In genomic region chr5:135657128-135657527, GRCm38 (mm10) we compare ENCODE assay signal across 13 mouse cellular contexts.
"Had no signal": no experiment of that assay in that cellular context is flagged by ENCODE, and none has a peak within 500 bp of the region (broad histone marks: within the 10 kb centered on the region; RNA-seq: fewer than 3 reads in every experiment).

No protein-coding gene starts in this region.

- H3K27ac ChIP-seq: kidney, embryonic 15.5 days; limb, embryonic 15.5 days; midbrain, embryonic 15.5 days; neural tube, embryonic 12.5 days; stomach, postnatal 0 days had no signal

- H3K4me3 ChIP-seq: kidney, embryonic 15.5 days; limb, embryonic 15.5 days; midbrain, embryonic 15.5 days; neural tube, embryonic 12.5 days had no signal

- ATAC-seq: midbrain, embryonic 15.5 days had no signal

- DNase-seq: kidney, adult 2 months; kidney, postnatal 14 days; layer of hippocampus, postnatal 36 days; lung, adult 18-20 months; lung, postnatal 36 days; thymus, adult 18-20 months; thymus, postnatal 14 days had no signal

- H3K36me3 ChIP-seq: kidney, embryonic 15.5 days; limb, embryonic 15.5 days; midbrain, embryonic 15.5 days; neural tube, embryonic 12.5 days had no signal

- H3K27me3 ChIP-seq: kidney, embryonic 15.5 days; limb, embryonic 15.5 days; midbrain, embryonic 15.5 days; neural tube, embryonic 12.5 days had no signal

- H3K4me1 ChIP-seq: midbrain, embryonic 15.5 days; neural tube, embryonic 12.5 days had no signal

- H3K4me2 ChIP-seq: kidney, embryonic 15.5 days; midbrain, embryonic 11.5 days; midbrain, embryonic 15.5 days; neural tube, embryonic 12.5 days had no signal

- H3K9me3 ChIP-seq: kidney, embryonic 15.5 days; limb, embryonic 15.5 days; midbrain, embryonic 15.5 days; neural tube, embryonic 12.5 days had no signal

- H3K9ac ChIP-seq: kidney, embryonic 15.5 days; limb, embryonic 15.5 days; midbrain, embryonic 15.5 days; neural tube, embryonic 12.5 days had no signal
